Mouse (Mus musculus): ENCODE data around the gene Clgn. TPM values are rescaled to one million over a fixed set of nuclear protein-coding genes. Genes with fewer than 3 reads are reported as not detected.

The Clgn gene
- 0.03 and 0.04 TPM in 2 replicates for polyA plus RNA-seq (2012; rRNA removed)

GRCm38 (mm10) chr8:83389316-83390005, at the start of gene Clgn:
Clgn (plus strand) TSS chr8:83389867.
- 4% methylated on average over 41 of the region's 41 CpGs for WGBS
- DNase-seq (ENCODE audit: low read depth, low spot score) = no peak

DNA sequence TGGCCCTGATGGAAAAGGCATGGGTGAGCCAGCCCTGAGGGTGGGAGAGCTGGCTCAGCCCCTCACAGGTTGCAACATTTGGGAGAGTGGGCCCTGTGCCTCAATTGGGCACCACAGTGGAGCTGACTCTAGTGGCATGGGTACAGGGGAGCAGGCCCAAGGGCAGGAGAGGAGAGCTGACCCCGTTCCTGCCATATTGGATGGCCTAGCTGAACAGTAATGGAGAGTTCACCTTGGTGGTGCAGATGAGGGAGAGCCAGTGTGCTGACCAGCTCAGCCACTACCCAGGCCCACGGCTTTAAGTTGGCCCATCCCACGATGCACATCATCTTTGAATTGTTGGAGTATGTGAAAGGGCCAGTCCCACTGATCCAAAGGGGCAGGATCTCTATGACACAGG, 47.6 kb upstream of the Clgn start:
- 89% methylated on average over 3 of the region's 3 CpGs for WGBS
- no peak for DNase-seq (ENCODE audit: low read depth, low spot score)

DNA sequence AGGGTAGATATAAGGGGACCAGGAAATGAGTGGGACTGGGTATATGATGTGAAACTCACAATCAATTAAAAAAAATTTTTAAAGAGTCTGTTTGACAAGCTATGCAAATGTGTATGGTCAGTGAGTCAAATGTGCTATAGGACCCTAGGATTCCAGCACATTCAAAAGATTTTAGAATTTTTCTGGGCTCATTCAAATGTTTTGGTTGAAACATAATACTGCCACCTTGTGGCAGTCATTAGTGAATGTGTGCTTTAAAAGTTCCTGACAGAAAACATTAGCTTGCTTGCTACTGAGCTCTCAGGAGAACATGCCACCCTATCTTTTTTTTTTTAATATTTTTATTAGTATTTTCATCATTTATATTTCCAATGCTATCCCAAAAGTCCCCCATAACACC, 47.0 kb upstream of the Clgn start:
- DNase-seq (ENCODE audit: low read depth, low spot score) = no peak

DNA sequence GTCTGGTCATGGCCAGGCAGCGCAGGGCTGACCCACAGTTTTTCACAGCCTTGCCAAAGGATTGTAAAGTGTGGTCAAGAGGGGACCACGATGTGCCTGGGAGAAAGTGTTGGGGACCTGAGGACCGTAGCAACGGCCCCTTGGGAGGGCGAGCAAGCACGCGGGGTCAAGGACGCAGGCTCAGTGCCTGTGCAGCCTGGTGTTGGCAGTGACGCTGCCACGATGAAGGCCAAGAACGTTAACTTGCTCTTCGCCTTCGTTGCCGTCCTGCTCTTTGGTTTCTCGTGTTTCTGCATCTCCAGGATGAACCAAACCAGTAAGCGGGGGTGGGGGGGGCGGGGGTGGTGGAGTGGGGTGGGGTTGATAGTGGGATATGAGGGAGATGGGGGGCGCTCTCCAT, 41.4 kb upstream of the Clgn start, which contains the start of gene Mgat4d:
Gene Mgat4d, plus strand, starts transcription at position 209 of the 400 bp plus-strand sequence.
- 74% methylated on average over 18 of the region's 18 CpGs for WGBS
- no peak for DNase-seq (ENCODE audit: low read depth, low spot score)

- DNase-seq (ENCODE audit: low read depth, low spot score) = no peak
- WGBS = 93% methylated on average over 2 of the region's 2 CpGs
Observed at GRCm38 (mm10) chr8:83351315-83351714, 38.4 kb upstream of the Clgn start.

DNA sequence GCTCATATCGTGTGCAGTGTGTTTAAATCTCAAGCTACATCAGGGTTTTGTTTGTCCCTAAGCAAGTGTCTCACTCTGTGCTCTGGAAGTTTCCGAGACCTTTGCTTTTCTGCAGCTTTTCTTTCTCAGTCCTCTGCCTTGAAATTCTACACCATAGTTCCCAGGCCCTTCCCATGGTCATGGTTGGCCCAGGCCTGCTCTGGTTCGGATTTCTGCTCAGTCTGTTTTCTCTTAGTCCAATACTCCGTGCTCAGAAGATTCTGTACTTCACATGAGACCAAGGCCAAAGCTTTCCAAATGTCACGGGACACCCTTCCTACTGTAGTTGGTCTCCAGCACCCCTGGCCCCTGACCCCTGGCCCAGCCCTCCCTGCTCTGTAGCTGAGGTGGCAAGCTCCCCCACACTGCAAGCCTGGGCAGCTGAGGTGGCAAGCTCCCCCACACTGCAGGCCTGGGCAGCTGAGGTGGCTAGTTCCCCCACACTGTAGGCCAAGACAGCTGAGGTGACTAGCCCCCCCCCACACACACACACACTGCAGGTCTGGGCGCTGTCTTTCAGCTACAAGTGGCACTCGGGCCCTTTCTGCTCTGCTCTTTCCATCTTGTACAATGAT, 26.4 kb upstream of the Clgn start:
- WGBS = 60% methylated on average over 7 of the region's 7 CpGs
- DNase-seq (ENCODE audit: low read depth, low spot score) = no peak

GRCm38 (mm10) chr8:83377231-83377630, 12.4 kb upstream of the Clgn start:
- DNase-seq (ENCODE audit: low read depth, low spot score) = no peak

GRCm38 (mm10) chr8:83380141-83380540, 9.5 kb upstream of the Clgn start:
- DNase-seq (ENCODE audit: low read depth, low spot score) = no peak
- WGBS = 20% methylated on average over 4 of the region's 4 CpGs

GRCm38 (mm10) chr8:83381016-83381415, 8.7 kb upstream of the Clgn start:
- DNase-seq (ENCODE audit: low read depth, low spot score) = no peak
- 86% methylated on average over 2 of the region's 2 CpGs for WGBS

GRCm38 (mm10) chr8:83382850-83383249, 6.8 kb upstream of the Clgn start:
- 34% methylated on average over 2 of the region's 2 CpGs for WGBS
- no peak for DNase-seq (ENCODE audit: low read depth, low spot score)

DNA sequence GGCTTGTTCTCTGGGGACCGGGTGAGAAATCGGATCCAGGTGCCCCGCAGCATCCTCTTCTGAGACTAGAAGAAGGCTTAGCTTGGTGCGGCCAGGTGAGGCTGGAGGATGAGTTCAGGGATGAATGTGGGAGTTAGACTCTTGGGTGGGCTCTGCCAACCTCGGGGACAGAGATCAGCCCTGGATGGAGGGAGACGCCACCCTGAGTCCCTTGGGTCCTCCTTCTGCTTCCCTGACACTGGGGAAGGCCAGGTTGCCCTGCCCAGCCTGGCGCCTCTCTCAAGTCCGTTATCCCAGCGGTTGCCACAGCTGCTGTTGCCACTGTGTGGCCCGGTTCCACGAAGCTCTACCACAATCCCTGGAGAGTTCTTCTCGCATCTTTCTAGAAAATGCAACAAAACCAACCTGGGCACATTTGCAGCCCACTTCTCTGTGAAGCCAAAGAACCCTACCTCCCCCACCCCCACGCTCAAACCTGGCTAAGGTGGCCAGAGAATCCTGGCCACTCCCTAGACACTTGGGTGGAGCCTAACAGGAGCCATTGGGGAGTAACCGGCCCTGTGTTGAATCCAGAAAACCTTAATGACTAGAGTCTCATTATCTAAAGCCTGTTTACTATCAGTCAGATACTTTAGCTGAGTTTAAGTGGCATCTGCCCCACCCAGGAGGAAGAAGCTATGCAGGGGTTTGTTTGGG, 487 bp downstream of the Clgn start:
- WGBS = 9% methylated on average over 14 of the region's 14 CpGs
- no peak for DNase-seq (ENCODE audit: low read depth, low spot score)

DNA sequence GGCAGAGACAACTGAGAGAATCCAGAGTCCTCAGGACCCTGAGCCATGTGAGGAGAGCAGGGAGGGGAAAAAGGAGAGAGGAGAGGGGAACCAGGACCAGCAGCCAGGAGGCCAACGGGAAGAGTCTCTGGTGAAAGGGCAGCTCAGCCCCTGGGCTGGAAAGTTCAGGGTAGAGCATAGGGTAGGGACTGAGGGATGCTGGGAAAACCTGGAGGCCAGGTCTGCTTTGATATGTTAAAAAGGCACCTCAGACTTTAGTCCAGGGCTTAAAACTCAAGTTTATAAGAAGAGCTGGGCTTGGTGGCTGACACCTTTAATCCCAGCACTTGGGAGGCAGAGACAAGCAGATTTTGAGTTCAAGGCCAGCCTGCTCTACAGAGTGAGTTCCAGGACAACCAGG, 2.9 kb downstream of the Clgn start:
- no peak for DNase-seq (ENCODE audit: low read depth, low spot score)
- whole genome bisulfite sequencing = 50% methylated on average over 1 of the region's 1 CpGs

GRCm38 (mm10) chr8:83394325-83394724, 4.7 kb downstream of the Clgn start:
- WGBS = 85% methylated on average over 5 of the region's 5 CpGs
- DNase-seq (ENCODE audit: low read depth, low spot score) = no peak

DNA sequence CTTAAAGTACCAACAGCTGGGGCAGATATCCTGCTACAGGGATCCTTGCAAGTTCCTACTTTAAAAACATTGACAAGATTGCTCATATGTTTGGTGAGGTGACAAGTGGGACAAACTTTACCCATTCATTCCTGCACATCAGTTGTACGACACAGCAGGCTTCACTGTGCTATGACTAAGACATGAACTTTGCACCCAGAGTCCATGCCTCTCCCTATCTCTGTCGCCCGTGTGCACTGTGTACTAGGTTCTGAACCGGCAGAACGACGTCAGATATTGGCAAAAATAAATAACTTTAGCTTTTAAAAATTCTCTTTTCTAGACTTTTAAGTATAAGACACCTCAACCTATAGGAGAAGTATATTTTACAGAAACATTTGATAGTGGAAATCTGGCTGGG, 7.0 kb downstream of the Clgn start:
- WGBS = 38% methylated on average over 6 of the region's 6 CpGs
- peak; percentile 11 for DNase-seq (ENCODE audit: low read depth, low spot score)

DNA sequence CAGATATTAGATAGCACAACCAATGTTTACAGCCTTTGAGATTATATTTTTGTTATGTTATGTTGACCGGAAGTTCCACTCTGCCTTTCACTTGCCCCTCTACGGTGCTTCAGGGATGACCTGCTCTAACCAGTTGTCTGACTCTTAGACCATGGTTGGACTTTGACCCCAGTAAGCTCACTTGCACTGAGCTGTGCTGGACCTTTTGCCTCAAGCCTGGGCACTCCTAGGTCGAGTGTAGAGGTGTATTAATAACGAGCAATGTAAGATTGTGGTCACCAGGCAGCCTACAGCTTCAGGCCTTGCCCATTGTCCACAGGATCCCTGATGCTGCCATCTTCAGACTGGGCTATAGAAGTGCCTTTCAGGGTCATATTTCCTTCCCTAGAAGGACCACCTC, 8.1 kb downstream of the Clgn start:
- WGBS = 54% methylated on average over 4 of the region's 4 CpGs
- no peak for DNase-seq (ENCODE audit: low read depth, low spot score)

- 69% methylated on average over 10 of the region's 10 CpGs for WGBS
Observed at GRCm38 (mm10) chr8:83405548-83405947, 15.9 kb downstream of the Clgn start.

DNA sequence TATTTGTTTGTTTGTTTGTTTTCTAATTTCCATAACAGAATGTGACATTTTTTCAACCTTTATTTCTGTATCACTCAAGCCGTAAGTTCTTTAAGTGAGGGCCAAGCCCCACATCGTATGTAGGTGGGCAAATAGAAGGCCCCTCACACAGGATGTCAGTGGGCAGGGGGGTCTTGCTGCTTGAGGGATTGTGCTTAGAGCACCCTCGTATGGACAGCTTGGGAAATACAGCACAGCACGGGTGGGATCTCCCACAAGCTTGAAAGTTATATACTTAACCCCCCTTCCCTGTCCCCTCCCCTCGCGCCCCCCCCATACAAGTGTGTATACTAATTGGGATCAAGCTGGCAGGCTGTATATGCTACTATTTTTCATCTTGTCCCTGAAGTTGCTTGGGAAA, 17.2 kb downstream of the Clgn start:
- WGBS = 36% methylated on average over 6 of the region's 6 CpGs

More at GRCm38 (mm10) chr8:83405548-83405947, 15.9 kb downstream of the Clgn start:
- no peak for DNase-seq (ENCODE audit: low read depth, low spot score)

DNA sequence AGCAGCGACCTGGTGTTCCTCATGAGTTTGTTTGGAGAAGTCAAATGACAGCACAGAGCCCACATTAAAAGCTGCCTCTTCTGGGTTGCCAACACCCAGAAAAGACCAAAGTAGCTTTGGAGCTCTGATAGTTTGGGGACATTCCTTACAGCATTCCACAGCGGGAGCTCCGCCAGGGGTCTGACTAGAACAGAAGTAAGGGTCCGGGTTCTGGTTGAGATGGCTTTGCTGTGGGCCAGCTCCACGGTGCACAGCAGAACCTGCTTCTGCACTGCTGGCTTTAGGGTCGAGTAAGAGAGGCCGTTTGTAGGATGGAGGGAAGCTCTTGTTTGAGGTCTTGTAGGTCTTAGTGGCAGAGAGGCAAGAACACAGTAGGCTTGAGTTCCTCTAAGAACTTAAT, 18.8 kb downstream of the Clgn start:
- 73% methylated on average over 7 of the region's 7 CpGs for WGBS
- DNase-seq (ENCODE audit: low read depth, low spot score) = no peak

More for the DNA sequence above, 17.2 kb downstream of the Clgn start:
- DNase-seq (ENCODE audit: low read depth, low spot score) = no peak

- DNase-seq (ENCODE audit: low read depth, low spot score) = no peak
- WGBS = 93% methylated on average over 15 of the region's 15 CpGs
Observed at GRCm38 (mm10) chr8:83416878-83417277, 27.2 kb downstream of the Clgn start.

GRCm38 (mm10) chr8:83417970-83418369, 28.3 kb downstream of the Clgn start:
- WGBS = 73% methylated on average over 6 of the region's 6 CpGs
- no peak for DNase-seq (ENCODE audit: low read depth, low spot score)

All from large intestine, adult 2 months (tissue).